Mouse (Mus musculus) heart, adult 2 months (tissue): ENCODE measurements at regions not wholly inside any gene's neighbourhood (a gene's known extent, or its start where the extent isn't known, plus 50 kb on each side); places are given as distances from the start of the nearest gene placed in this dataset.
A peak's percentile ranks its signal among the peaks of the same experiment; 100 is the strongest.

Experiments used
- CTCF ChIP-seq: fragments of 200-600 bp; IDR thresholded peaks from 2 replicates; pipeline ENCODE4 v1.8.1; 2022; ENCODE audit warnings: antibody characterized with exemption, mild to moderate bottlenecking, moderate library complexity
- EP300 ChIP-seq: fragments of 200-500 bp; IDR thresholded peaks from 2 replicates; pipeline ENCODE4 v1.6.1; 2011; ENCODE audit warnings: low read depth, low read length, control low read depth; ENCODE audit not compliant: insufficient read depth
- POLR2A ChIP-seq: fragments of 200-500 bp; IDR thresholded peaks from 2 replicates; pipeline ENCODE4 v1.6.1; 2011; ENCODE audit warnings: mild to moderate bottlenecking, low read depth, low read length, control low read depth; ENCODE audit not compliant: insufficient read depth

DNA sequence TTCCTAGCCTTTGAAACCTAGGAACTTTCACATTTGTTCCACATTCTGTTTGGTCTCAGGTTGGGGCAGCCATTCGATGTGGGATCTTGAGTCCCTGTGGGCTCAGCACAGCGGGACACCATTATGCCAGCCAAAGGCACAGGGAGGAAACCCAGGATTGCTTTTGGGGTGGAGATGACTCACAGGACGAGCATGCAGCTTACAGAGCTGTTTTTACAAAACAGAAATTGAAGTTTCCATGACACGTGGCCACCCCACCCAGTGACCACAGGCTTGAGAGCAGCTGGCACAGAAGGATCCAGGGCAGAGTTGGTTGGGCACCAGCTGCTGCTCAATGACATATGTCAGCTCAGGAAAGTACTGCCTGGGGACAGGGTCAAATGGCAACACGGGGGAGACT lies 147.8 kb downstream of the Gm26897 start:
- TF ChIP-seq EP300 = peak; percentile 73; the same call in 1 of the 2 replicates
- TF ChIP-seq POLR2A = no peak
- no peak for TF ChIP-seq CTCF
